Mouse (Mus musculus): ENCODE results near the gene Izumo1r.

The Izumo1r gene

DNA sequence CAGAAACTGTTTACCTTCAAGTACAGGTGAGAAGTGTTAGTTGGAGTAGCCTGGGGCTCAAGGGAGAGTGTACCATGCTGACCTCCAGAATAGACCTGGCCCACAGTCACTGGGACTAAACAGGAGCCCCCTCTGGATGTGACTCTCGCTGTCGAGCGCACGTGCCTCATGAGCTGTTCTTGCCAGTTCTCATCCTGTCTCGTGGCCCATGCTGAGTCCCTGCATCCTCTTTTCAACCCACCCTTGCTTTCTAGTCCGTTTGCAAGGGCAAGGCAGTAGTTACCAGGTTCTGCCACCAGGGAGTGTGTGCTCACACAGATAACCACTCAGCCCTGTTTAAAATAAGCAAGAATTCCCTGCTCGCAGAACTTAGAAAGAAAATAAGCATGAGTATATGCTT lies 36.8 kb downstream of the Izumo1r start:
- peak; percentile 86 for DNase-seq (ENCODE audit: low read depth)

GRCm38 (mm10) chr9:14864726-14865125 lies 39.0 kb downstream of the Izumo1r start:
- no peak for DNase-seq (ENCODE audit: low read depth)

DNA sequence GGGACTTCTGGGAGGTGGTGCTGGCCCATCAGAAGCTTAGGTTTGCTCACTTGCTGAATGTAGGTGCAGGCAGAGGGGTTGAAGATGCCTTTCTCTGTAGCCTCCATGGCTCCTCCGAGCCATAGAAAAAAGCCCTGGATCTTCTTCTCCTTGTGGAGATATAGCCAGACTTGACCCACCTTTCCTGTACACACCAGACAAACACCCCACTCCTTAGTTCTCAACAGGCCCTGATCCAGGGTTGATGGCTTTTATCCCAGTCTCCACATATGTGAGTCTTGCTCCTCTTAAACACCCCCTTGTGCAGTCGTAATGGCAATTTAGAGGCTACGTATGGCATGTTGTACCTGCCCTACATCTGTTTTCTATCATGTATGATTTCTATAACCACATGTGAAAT lies 40.6 kb downstream of the Izumo1r start:
- no peak for DNase-seq (ENCODE audit: low read depth)

DNA sequence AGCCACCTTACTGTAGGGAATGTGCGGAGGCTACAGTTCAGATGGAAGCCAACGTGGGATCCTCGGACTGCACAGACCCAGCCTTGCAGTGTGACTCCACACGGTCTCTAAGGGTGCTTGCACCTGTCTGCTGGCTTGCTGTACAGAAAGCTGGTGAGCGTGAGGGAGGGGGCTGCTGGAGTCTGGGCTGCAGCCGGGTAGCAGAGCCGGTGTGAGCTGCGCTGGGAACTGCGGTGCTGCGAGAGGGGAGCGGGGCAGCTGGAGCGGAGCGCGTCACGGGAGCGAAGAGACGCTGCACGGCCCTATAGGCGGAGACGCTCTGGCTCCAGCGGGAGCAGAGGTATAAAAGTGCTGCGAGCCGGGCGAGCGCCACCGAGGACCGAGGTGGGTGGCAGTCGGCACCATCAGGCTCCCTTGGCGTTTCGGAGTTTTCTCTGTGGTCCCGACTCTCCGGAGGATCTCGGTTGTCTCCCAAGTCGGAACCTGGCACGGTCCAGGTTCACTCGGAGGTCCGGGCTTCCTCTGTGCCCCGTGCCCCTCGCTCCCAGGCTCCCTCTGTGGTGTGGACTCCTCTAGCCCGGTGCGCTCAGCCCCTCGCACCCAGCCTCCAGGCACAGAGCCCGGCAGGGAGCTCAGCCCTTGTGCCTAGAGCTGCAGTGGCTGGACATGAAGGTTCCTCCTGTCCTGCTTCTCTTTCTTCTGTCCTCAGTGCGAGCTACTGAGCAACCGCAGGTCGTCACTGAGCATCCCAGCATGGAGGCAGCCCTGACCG lies 43.7 kb downstream of the Izumo1r start, which contains the start of gene Gpr83:
Gpr83 (plus strand) TSS at position 343 of the 772 bp plus-strand sequence.
- DNase-seq (ENCODE audit: low read depth) = peak; percentile 77

DNA sequence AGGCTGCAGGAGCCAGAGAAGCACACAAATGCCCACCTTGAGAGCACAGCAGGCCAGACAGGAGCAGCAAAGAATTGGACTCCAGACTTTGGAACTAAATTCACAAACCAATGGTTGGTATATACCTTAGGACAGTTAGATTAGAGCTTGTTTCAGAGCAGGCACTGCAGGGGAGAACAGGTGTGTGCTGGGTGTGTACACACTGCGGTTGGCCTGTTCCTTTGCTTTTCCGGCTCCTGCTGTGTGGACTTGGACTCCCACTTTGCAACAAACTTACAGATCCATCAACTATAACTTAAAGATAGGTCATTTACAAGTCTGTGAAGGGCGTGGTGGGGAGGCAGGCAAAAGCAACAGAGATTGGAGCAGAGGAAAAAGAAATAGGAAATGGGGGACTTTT lies 45.0 kb downstream of the Izumo1r start:
- DNase-seq (ENCODE audit: low read depth) = no peak

- no peak for DNase-seq (ENCODE audit: low read depth)
These were observed 45.5 kb downstream of the Izumo1r start for GRCm38 (mm10) chr9:14858170-14858706.

DNA sequence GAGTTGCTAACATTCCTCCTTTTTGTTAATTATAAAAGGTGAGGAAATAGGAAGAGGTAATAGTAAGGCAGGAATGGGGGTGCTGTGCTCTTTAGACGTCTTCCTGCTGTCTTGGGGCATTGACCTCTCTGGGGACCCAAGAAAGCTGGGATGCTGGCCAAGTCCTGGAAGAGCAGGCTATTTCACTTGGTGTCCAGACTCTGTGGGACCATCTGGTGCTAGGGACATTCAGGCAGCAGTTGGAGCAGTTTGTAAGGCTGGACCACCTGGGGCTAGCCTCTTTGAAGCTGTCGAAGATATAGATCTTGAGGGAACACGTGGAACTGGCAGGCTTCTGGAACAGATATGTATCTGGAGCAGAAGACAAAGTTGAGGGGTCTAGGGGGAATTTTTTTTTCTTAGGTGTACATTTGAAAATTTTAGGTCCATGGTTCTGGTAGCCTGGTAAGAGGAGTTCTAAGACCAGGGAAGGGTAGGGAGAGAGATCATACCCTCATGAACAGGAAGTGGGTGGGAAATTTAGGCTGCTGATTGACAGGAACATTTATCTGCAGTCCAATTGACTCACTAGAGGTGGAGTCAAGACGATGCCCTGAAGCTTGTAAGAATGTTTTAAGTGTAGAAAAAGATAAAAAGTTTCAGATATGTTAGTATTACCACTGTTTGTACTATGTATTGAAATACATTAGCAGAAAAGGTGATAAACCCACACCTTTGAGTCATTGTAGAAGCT lies 46.7 kb downstream of the Izumo1r start:
- DNase-seq (ENCODE audit: low read depth) = no peak

DNA sequence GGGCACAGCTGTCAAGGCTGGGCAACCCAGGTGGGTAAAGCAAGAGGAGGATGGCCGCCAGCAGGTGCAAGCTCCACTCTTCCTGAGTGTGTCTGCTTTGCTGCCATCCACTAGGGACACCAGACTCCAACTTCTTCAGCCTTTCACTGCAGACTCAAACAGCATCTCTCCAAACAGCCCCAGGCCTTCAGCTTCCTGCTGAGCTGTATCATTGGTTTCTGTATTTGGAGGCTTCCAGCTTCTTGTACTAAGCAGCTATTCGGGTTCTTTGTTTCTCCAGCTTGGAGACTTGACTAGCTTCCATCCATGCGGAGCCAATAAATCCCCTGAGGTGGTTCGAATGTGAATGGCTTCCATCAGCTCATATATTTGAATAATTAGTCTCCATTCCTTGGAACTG lies 49.2 kb downstream of the Izumo1r start:
- no peak for DNase-seq (ENCODE audit: low read depth)

- DNase-seq (ENCODE audit: low read depth) = no peak
These were observed 55.3 kb downstream of the Izumo1r start for GRCm38 (mm10) chr9:14848267-14848935.

DNA sequence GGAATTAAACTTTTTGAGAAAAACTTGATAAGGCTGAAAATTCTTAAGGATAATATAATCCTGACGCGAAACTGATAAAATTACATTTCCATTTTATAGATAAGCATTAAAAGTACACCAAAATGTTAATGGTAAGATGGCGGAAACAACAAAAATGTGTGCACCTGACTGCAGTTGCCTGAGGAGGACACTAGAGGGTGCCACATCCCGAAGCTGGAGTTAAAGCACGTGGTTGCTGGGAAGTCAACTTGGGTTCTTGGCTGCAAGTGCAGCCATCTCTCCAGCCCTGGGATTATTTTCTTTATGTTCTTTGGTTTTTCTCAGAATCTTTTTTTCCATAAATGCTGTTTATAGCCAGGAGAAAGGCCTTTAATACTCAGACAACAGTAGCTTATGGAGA lies 57.3 kb downstream of the Izumo1r start:
- DNase-seq (ENCODE audit: low read depth) = peak; percentile 71

- no peak for DNase-seq (ENCODE audit: low read depth)
These were observed 59.8 kb downstream of the Izumo1r start for GRCm38 (mm10) chr9:14843901-14844300.

GRCm38 (mm10) chr9:14843311-14843857 lies 60.4 kb downstream of the Izumo1r start:
- DNase-seq (ENCODE audit: low read depth) = no peak

- no peak for DNase-seq (ENCODE audit: low read depth)
These were observed 61.6 kb downstream of the Izumo1r start for GRCm38 (mm10) chr9:14841878-14842761.

GRCm38 (mm10) chr9:14839970-14840369 lies 63.8 kb downstream of the Izumo1r start:
- no peak for DNase-seq (ENCODE audit: low read depth)

GRCm38 (mm10) chr9:14839527-14839926 lies 64.2 kb downstream of the Izumo1r start:
- no peak for DNase-seq (ENCODE audit: low read depth)
